13 mouse cellular contexts compared by ENCODE assay signal in the genomic region with DNA sequence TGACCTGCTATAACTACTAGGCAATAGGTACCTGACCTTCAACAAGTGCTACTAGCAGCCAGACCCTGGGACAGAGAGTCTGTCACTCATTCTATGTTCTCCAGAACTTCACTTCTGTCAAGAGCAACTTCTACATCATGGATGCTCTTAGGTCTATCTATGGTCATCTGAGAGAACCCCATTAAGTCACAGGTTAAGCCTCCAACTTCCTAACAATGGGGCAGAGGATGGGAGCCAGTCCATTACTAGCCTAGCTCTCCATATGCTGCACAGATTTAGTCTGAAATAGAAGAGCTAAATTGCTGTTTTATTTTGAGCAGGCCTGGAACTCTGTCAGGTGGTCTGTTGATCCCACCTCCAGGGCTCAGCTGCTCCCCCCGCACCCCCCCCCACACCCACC. TPM values are rescaled to one million over a fixed set of nuclear protein-coding genes. Genes with fewer than 3 reads are reported as not detected.
DNase-seq lines count a peak whose midpoint lies in the region; ATAC-seq and TF ChIP-seq lines count a peak whose summit lies in the region.
"Had no signal": no experiment of that assay in that cellular context is flagged by ENCODE, and none has a peak within 500 bp of the region (broad histone marks: within the 10 kb centered on the region; RNA-seq: fewer than 3 reads in every experiment).

No protein-coding gene starts in this region.

- no peak for TF ChIP-seq CTCF in liver, postnatal 0 days (IDR thresholded peaks at IDR 0.05; ENCODE audit: low read depth)

- H3K36me3 ChIP-seq in neural tube, embryonic 11.5 days (ENCODE audit: control insufficient read depth, insufficient read depth, low read length) = no peaks in the 10 kb centered on the region
- peaks cover 3% of the 10 kb centered on the region; the same call in 1 of the 2 replicates for H3K36me3 ChIP-seq in hindbrain, embryonic 12.5 days
- 0 out of 2 replicates have a peak, but pooled peaks cover 16% of the 10 kb centered on the region for H3K36me3 ChIP-seq in midbrain, embryonic 13.5 days
- no peaks in the 10 kb centered on the region for H3K36me3 ChIP-seq in liver, postnatal 0 days (replicated peaks; ENCODE audit: insufficient read depth, low read length)

- peaks cover 21% of the 10 kb centered on the region for H3K4me1 ChIP-seq in neural tube, embryonic 11.5 days (ENCODE audit: control insufficient read depth, insufficient read depth, low read length)
- H3K4me1 ChIP-seq in hindbrain, embryonic 12.5 days = peaks cover 46% of the 10 kb centered on the region
- peaks cover 65% of the 10 kb centered on the region for H3K4me1 ChIP-seq in midbrain, embryonic 13.5 days (replicated peaks)
- peaks cover 6% of the 10 kb centered on the region for H3K4me1 ChIP-seq in liver, postnatal 0 days (ENCODE audit: insufficient read depth)

- TF ChIP-seq EP300 in liver, postnatal 0 days (IDR thresholded peaks at IDR 0.05; ENCODE audit: low read depth) = no peak

- H3K9ac ChIP-seq in neural tube, embryonic 11.5 days (ENCODE audit: low read length) = peak overlapping the region; percentile 99
- peak overlapping the region; percentile 91 for H3K9ac ChIP-seq in hindbrain, embryonic 12.5 days
- H3K9ac ChIP-seq in midbrain, embryonic 13.5 days (replicated peaks) = no peak overlapping the region; the same call in 1 of the 2 replicates
- no peak overlapping the region for H3K9ac ChIP-seq in liver, postnatal 0 days (replicated peaks)
- H3K9ac ChIP-seq: liver, embryonic 14.5 days had no signal

- DNase-seq in neural tube, embryonic 11.5 days (ENCODE audit: low spot score) = no peak
- no peak for DNase-seq in neural tube, embryonic 10.5 days (ENCODE audit: extremely low spot score, low spot score)
- DNase-seq in frontal cortex, postnatal 10 days (ENCODE audit: low spot score in 2 of 2) = no peak
- no peak for DNase-seq in liver, postnatal 0 days
- no peak for DNase-seq in kidney, postnatal 14 days
- no peak for DNase-seq in MN1 (ENCODE audit: low spot score)
- DNase-seq: cerebellum, postnatal 14 days; kidney, adult 18-20 months; right cerebral cortex, postnatal 4 days; thymus, adult 18-20 months had no signal

- H3K27ac ChIP-seq in neural tube, embryonic 11.5 days (ENCODE audit: low read depth, low read length) = peak overlapping the region; percentile 62; the same call in 1 of the 2 replicates
- H3K27ac ChIP-seq in hindbrain, embryonic 12.5 days = peak overlapping the region; percentile 94
- peak overlapping the region; percentile 96 for H3K27ac ChIP-seq in midbrain, embryonic 13.5 days
- no peak overlapping the region for H3K27ac ChIP-seq in liver, postnatal 0 days (ENCODE audit: low read depth)
- H3K27ac ChIP-seq: liver, embryonic 14.5 days had no signal

- H3K4me3 ChIP-seq in neural tube, embryonic 11.5 days (ENCODE audit: low read depth, low read length) = peak overlapping the region; percentile 89
- H3K4me3 ChIP-seq in hindbrain, embryonic 12.5 days = peak overlapping the region; percentile 82
- H3K4me3 ChIP-seq in midbrain, embryonic 13.5 days (replicated peaks) = peak overlapping the region; percentile 92
- H3K4me3 ChIP-seq in liver, postnatal 0 days (ENCODE audit: low read depth, low read length) = no peak overlapping the region

- peak overlapping the region; percentile 52 for H3K4me2 ChIP-seq in neural tube, embryonic 11.5 days (ENCODE audit: low read depth)
- H3K4me2 ChIP-seq in hindbrain, embryonic 12.5 days (replicated peaks) = peak overlapping the region; percentile 64
- H3K4me2 ChIP-seq in midbrain, embryonic 13.5 days (replicated peaks) = peak overlapping the region; percentile 79
- no peak overlapping the region for H3K4me2 ChIP-seq in liver, postnatal 0 days (ENCODE audit: low read depth, low read length)

- H3K27me3 ChIP-seq in neural tube, embryonic 11.5 days (ENCODE audit: control insufficient read depth, insufficient read depth, low read length) = no peaks in the 10 kb centered on the region
- H3K27me3 ChIP-seq in hindbrain, embryonic 12.5 days = no peaks in the 10 kb centered on the region
- H3K27me3 ChIP-seq in midbrain, embryonic 13.5 days = no peaks in the 10 kb centered on the region
- H3K27me3 ChIP-seq in liver, postnatal 0 days (ENCODE audit: insufficient read depth, low read length) = no peaks in the 10 kb centered on the region; the same call in 1 of the 2 replicates

- 71% methylated on average over 1 of the region's 1 CpGs for WGBS in neural tube, embryonic 11.5 days
- 44% methylated on average over 1 of the region's 1 CpGs for WGBS in hindbrain, embryonic 12.5 days
- WGBS in midbrain, embryonic 13.5 days = 10% methylated on average over 1 of the region's 1 CpGs
- 71% methylated on average over 1 of the region's 1 CpGs for WGBS in liver, postnatal 0 days (ENCODE audit: insufficient replicate concordance)

- ATAC-seq in neural tube, embryonic 11.5 days (ENCODE audit: insufficient read depth, low FRiP score, low TSS enrichment) = no peak
- ATAC-seq in hindbrain, embryonic 12.5 days (ENCODE audit: low FRiP score) = no peak
- ATAC-seq in midbrain, embryonic 13.5 days = no peak
- no peak for ATAC-seq in liver, postnatal 0 days

- H3K9me3 ChIP-seq in neural tube, embryonic 11.5 days (ENCODE audit: control insufficient read depth, low read length) = no peaks in the 10 kb centered on the region
- H3K9me3 ChIP-seq in hindbrain, embryonic 12.5 days (replicated peaks) = no peaks in the 10 kb centered on the region
- H3K9me3 ChIP-seq in midbrain, embryonic 13.5 days = no peaks in the 10 kb centered on the region
- H3K9me3 ChIP-seq in liver, postnatal 0 days (ENCODE audit: low read length) = no peaks in the 10 kb centered on the region

RNA-seq across cellular contexts. Expression of gene Dtx4, which starts 2.3 kb away (rescaled TPM):
- 60.1 and 71.8 TPM in 2 replicates for polyA plus RNA-seq in neural tube, embryonic 11.5 days (2014; fragmentation: Nextera tagmentation; extraction: Ambion mirVana)
- 56.7 and 58.6 TPM in 2 replicates for polyA plus RNA-seq in hindbrain, embryonic 12.5 days (2016; fragmentation: Nextera tagmentation; extraction: Ambion mirVana)
- polyA plus RNA-seq in midbrain, embryonic 13.5 days (2015; fragmentation: Nextera tagmentation; extraction: Ambion mirVana) = 36.6 and 40.7 TPM in 2 replicates
- polyA plus RNA-seq in liver, postnatal 0 days (2015; fragmentation: Nextera tagmentation; extraction: Ambion mirVana) = 1.8 and 2.1 TPM in 2 replicates

RNA-seq across cellular contexts. Expression of gene Mpeg1, which starts 38.4 kb away (rescaled TPM):
- 1.1 and 1.2 TPM in 2 replicates for polyA plus RNA-seq in neural tube, embryonic 11.5 days (2014; fragmentation: Nextera tagmentation; extraction: Ambion mirVana)
- polyA plus RNA-seq in hindbrain, embryonic 12.5 days (2016; fragmentation: Nextera tagmentation; extraction: Ambion mirVana) = 0.70 and 0.75 TPM in 2 replicates
- polyA plus RNA-seq in midbrain, embryonic 13.5 days (2015; fragmentation: Nextera tagmentation; extraction: Ambion mirVana) = 0.54 and 0.57 TPM in 2 replicates
- polyA plus RNA-seq in liver, postnatal 0 days (2015; fragmentation: Nextera tagmentation; extraction: Ambion mirVana) = 3.5 and 3.8 TPM in 2 replicates

RNA-seq across cellular contexts. Expression of gene Fam111a, which starts 46.6 kb away (rescaled TPM):
- polyA plus RNA-seq in neural tube, embryonic 11.5 days (2014; fragmentation: Nextera tagmentation; extraction: Ambion mirVana) = 22.5 and 24.5 TPM in 2 replicates
- 15.6 and 17.2 TPM in 2 replicates for polyA plus RNA-seq in hindbrain, embryonic 12.5 days (2016; fragmentation: Nextera tagmentation; extraction: Ambion mirVana)
- 9.5 TPM in 2 replicates for polyA plus RNA-seq in midbrain, embryonic 13.5 days (2015; fragmentation: Nextera tagmentation; extraction: Ambion mirVana)
- 14.4 and 15.4 TPM in 2 replicates for polyA plus RNA-seq in liver, postnatal 0 days (2015; fragmentation: Nextera tagmentation; extraction: Ambion mirVana)

Comparison
In these comparisons a context has a peak if more than half of its experiments do, and no peak if none do; other contexts are left out.
1. H3K9ac ChIP-seq: peak in neural tube, embryonic 11.5 days (single experiment) and hindbrain, embryonic 12.5 days (single experiment); none in midbrain, embryonic 13.5 days (single experiment) and liver, postnatal 0 days (single experiment).
2. RNA of gene Dtx4, which starts 2.3 kb away (polyA plus RNA-seq): 60.1 to 71.8 TPM in neural tube, embryonic 11.5 days, 56.7 to 58.6 TPM in hindbrain, embryonic 12.5 days and 36.6 to 40.7 TPM in midbrain, embryonic 13.5 days; 1.8 to 2.1 TPM in liver, postnatal 0 days; every median in the first group is over 10 times any median in the second.